Mouse (Mus musculus) right cerebral cortex, adult 2 months (tissue): Measurements from ENCODE around the gene Spata25.
"Not testable (repeated sequence)": the region's sequence is repeated elsewhere in the genome, so short reads cannot be mapped to it uniquely, and the experiment has no call there.

Experiments
- DNase-seq, 2 experiments: peaks; one replicate each; pipeline ENCODE4 v3.0.0; 2021 to 2022; ENCODE audit warnings: low spot score in 2 of 2

Spata25 gene

GRCm38 (mm10) chr2:164855572-164855971 lies 27.2 kb upstream of the Spata25 start:
- DNase-seq: not testable (repeated sequence)

DNA sequence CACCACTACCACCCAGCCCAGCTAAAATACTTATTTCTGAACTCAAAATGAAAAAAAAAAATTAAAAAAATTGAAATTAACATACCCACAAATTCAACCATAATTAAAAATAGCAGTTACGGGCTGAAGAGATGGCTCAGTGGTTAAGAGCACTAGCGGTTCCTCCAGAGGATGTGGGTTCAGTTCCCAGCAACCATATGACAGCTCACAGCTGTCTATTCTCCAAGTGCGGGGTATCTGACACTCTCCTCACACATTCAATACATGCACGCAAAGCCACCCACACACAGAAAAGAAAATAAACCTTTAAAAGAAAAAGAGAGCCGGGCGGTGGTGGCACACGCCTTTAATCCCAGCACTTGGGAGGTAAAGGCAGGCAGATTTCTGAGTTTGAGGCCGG lies 21.7 kb upstream of the Spata25 start:
- no peak for DNase-seq

- no peak for DNase-seq
Measured at GRCm38 (mm10) chr2:164845782-164846181, 17.4 kb upstream of the Spata25 start.

DNA sequence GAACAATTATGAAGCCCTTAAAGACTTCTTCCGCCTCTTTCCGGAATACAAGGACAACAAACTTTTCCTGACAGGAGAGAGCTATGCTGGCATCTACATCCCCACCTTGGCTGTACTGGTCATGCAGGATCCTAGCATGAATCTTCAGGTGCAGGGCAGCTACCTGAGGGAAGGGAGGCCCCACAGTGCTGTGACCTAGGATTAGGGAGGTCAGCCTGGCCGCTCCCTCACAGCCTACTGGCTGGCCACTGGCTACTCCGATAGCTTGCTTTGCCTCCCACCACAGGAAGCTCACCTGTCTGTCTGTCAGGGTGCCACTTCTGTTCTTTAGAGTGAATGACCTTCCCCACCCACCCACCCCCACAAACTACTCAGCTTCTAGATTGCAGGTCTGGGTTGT lies 6.8 kb upstream of the Spata25 start:
- DNase-seq: no peak

- DNase-seq: peak in 1 of 2 experiments; percentile 51
Measured at GRCm38 (mm10) chr2:164834531-164834930, 6.2 kb upstream of the Spata25 start.

GRCm38 (mm10) chr2:164833314-164833959 lies 5.1 kb upstream of the Spata25 start, which contains the start of gene Neurl2:
TSS of gene Neurl2 (minus strand) at chr2:164833456.
- peak; percentile 89 to 95 for DNase-seq

DNA sequence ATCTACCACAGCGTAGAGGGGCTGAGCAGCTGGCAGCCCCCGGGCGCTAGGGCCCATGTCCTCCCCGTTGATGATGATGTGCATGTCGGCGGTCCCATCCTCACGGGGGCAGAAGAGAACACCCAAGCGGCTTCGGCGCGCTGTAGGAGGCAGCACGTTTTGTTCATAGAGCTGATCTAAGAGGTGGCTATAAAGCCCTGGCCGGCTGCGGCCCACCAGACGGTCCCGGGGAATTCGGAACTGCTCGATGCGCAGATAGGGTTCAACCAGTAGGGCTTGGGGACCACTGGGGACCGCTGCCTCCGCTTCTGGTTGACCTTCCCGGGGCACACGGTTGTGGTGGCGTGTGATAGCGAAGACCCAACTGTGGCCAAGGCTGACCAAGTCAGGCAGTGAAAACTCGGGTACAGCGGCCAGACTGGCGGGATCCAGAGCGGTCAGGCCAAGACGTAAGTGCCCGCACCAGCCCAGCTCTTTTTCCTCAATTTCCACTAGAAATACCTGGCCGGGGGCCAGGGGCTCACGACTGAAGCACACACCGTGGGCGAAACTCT lies 4.5 kb upstream of the Spata25 start, which contains the start of gene Ctsa:
Ctsa (plus strand) TSS at position 126 of the 554 bp plus-strand sequence.
- peak; percentile 78 to 83 for DNase-seq

GRCm38 (mm10) chr2:164832032-164832747 lies 3.9 kb upstream of the Spata25 start:
- peak in 1 of 2 experiments; percentile 36 for DNase-seq

DNA sequence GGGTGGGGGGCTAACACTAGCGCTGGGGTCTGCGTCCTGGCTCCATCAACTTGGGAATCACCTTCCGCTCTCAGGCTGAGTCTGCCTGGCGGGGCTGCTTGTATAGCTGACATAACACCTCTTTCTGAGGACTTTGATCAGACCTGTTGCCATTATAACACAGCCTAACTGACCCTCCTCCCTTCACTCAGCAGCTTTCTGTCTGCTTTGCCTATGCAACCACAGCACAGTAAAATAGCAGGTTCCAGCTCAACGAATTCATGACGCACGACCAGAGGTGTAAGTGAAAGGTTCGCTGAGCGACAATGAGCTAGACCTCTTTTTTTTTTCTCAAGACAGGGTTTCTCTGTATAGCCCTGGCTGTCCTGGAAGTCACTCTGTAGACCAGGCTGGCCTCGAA lies 2.7 kb upstream of the Spata25 start:
- DNase-seq: no peak

DNA sequence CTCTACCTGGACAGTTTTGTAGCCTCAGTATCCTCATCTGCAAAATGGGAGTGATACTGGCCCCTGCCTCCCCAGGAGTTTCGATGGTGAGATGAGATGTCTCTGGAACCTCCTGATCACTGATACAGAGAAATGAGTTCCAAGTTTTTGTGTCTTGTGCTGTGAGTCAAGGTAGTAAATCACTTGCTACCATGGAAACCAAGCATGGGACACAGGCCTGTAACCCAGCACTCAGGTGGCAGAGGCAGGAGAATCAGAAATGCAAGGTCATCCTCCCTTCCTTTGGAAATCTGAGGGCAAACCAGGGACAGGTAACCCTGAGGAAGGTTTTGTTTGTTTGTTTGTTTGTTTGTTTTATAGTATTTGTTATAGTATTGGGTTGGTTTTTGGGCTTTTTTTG lies 753 bp upstream of the Spata25 start:
- DNase-seq: no peak

DNA sequence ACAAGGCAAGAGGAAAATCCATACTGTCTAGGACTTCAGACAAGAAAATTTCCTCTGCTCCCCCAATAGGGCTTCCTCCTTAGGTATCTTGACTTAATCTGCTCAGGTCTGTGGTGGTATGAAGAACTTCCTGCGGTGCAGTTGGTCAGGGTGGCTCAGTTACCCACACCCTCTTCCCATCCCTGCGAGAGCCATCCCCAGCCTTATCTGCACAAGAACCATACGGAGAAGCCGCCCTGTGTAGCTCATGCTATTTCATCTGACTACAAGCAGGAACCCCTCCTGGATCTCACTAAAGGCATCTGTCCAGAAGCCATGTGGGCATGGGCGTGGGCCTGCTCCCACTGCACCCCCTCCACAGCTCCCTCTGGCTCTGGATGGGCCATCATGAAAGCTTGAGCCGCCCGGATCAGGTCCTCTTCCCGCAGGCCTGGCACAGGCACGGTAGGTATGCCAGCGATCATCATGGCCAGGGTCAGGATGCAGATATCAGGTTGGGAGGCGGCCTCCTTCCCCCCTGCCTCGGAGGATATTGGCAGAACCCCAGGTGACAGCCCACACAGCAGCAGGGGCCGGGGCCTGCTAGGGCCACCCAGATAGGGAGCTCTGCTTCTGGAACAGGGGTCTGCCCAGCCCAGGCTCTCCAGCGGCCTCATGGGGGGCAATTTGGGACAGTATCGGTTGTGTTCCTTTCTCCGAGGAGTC lies 1.0 kb downstream of the Spata25 start:
- DNase-seq: no peak

DNA sequence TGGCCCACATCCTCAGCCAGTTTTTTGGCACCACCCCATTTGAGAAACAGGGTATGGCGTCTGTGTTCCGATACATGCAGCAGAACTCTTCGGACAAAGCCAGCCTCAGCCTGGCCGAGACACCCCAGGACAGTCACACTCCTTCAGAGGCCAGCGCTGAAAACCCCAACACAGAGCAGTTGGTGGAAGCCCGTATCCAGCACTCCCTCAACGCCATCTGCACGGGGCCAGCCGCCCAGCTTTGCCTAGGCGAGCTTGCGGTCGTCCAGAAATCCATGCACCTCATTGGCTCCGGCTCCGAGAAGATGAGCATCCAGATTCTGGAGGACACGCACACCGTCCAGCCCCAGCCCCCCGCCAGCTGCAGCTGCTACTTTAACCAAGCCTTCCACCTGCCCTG lies 2.8 kb downstream of the Spata25 start:
- no peak for DNase-seq

GRCm38 (mm10) chr2:164823969-164824368 lies 4.4 kb downstream of the Spata25 start:
- no peak for DNase-seq

DNA sequence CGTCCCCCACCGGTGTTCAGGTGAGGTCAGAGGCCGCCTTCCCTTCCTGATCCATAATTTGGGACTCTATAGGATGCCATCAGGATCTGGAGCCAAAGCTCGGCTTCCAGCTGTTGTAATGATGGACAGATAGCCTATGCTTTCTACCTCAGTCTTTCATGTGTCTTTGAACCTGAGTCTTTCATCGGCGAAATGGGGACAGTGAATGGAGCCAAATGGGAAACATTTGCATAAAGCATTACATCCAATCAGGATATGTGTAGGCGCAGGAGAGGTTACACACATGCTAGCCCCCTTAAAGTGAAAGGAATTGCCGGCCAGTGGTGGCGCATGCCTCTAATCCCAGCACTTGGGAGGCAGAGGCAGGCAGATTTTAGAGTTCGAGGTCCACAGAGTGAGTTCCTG lies 5.2 kb downstream of the Spata25 start:
- DNase-seq: peak in 1 of 2 experiments; percentile 55

DNA sequence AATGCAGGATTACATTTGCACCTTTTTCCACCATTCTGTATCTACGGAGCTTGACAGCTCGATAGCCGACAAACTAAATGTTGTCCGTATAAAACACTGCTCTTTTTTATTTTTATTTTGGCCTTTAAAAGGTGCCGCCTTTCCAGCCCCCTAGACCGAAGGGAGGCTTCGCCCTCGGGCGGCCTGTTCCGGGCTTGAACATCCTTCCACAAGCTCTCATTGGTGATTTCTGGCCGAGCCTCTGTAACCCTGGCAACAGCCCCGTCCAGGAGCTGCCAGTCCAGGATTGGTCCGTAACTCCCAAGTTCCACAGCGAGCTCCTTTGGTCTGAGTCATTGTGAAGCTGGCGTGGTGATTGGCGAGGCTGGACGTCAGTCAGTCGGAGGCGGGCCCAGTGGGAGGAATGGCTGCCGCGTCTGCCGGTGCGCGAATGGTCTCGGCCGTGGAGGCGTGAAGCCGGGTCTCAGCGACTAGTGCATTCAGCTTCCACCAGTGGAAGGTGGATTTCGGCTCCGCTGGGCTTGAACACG lies 5.6 kb downstream of the Spata25 start, which contains the start of gene Zswim1:
Zswim1 (plus strand) TSS at position 51 of the 530 bp plus-strand sequence.
- DNase-seq: peak; percentile 100

- DNase-seq: no peak
Measured at GRCm38 (mm10) chr2:164821060-164821459, 7.3 kb downstream of the Spata25 start.

GRCm38 (mm10) chr2:164817703-164818102 lies 10.6 kb downstream of the Spata25 start:
- no peak for DNase-seq

DNA sequence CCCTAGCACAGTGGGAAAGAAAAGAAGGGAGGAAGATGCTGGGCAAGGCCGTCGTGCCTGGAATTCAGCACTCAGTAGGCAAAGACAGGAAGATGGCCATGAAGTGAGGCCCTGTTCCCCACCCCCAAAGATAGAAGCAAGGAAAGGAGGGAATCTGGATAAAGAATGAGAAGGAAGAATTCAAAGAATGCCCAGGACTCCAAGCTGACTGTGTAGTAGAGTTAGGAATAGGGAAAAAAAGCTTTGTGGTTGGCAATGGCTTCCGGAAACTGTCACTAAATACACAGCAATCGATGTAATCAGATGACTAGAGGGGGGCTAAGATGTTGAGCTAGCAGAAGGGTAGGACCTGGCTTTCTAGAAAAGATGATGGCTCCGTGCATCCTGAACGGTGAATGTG lies 11.1 kb downstream of the Spata25 start:
- DNase-seq: no peak

DNA sequence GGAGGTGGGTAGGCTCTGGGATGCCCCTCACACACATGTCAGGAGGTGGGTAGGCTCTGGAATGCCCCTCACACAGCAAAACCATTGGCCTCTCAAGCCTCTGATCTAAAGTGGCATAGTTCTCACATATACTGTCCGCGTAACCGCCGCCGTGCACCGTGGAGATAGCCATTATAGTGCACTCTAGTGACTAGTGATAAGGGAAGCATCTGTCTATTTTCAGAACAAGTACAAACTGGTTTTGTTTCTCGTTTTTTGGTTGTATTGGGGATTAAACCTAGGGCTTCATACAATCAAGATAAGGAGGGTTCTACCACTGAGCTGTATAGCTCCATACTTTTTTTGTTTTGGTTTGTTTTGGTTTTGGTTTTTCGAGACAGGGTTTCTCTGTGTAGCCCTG lies 12.5 kb downstream of the Spata25 start:
- DNase-seq: no peak

DNA sequence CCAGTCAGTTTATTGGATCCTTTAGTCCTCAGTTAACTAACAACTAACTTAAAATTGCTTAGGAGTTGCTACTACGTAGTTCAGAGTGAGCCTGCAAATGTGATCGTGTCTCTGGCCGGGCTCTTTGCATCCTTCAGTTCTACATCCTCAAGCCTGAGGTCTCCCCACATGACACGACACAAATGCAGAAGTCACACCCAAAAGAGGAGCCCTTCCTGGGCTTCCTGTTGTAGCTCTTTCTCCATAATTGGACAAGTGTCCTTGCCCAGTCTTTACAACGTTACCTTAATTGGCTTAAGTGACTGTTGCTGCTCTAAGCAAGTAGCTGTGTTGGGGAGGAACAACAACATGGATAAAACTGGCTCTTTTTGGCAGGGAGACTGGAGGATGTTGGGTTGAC lies 13.0 kb downstream of the Spata25 start:
- no peak for DNase-seq

DNA sequence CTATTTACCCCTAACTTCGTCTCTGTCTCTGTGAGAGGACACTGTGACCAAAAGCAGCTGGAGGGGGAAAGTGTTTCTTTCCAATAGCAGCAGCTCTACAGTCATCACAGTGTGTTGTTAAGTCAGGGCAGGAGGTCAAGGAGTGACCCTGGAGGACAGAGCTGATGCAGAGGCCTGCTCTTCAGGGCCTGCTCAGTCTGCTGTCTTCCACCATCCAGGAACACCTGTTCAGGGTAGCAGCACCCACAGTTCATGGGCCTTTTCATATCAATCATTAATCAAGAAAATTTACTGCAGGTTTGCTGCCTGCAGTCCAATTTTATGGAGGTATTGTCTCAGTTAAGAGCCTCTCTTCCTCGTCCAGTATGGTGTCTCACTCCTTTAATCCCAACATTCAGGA lies 14.8 kb downstream of the Spata25 start:
- no peak for DNase-seq

GRCm38 (mm10) chr2:164806614-164807013 lies 21.7 kb downstream of the Spata25 start:
- no peak for DNase-seq
